Mouse (Mus musculus) heart, adult 18-20 months (tissue): ENCODE data around the gene Mcur1. TPM values are rescaled to one million over a fixed set of nuclear protein-coding genes. Genes with fewer than 3 reads are reported as not detected.

ENCODE experiments used
- DNase-seq, 2 experiments: peaks; one replicate each; pipeline ENCODE4 v3.0.0; 2021 to 2022; ENCODE audit warnings: mixed read lengths in 1 of 2
- total RNA-seq, 2 experiments: library from RNA; stranded (reverse); gene quantifications; 2 replicates each; pipeline ENCODE4 v1.2.3; 2021

The Mcur1 gene
- total RNA-seq, 2 experiments from 2014 or later, result 49.3 to 52.2 TPM

- DNase-seq, result peak; percentile 77 to 92
These were observed 5.4 kb upstream of the Mcur1 start for GRCm38 (mm10) chr13:43565346-43565745.

- DNase-seq, result no peak
These were observed 4.7 kb upstream of the Mcur1 start for GRCm38 (mm10) chr13:43564733-43565132.

- no peak for DNase-seq
These were observed 2.7 kb upstream of the Mcur1 start for GRCm38 (mm10) chr13:43562726-43563125.

- DNase-seq, result peak; percentile 71 to 78
These were observed 744 bp upstream of the Mcur1 start for GRCm38 (mm10) chr13:43560458-43561411.

GRCm38 (mm10) chr13:43558959-43559358 lies 1.0 kb downstream of the Mcur1 start:
- DNase-seq, result no peak

GRCm38 (mm10) chr13:43558357-43558756 lies 1.6 kb downstream of the Mcur1 start:
- no peak for DNase-seq

- DNase-seq, result no peak
These were observed 3.0 kb downstream of the Mcur1 start for GRCm38 (mm10) chr13:43556913-43557542.

- DNase-seq, result no peak
These were observed 4.7 kb downstream of the Mcur1 start for GRCm38 (mm10) chr13:43555321-43555720.

- peak in 1 of 2 experiments; percentile 30 for DNase-seq
These were observed 5.2 kb downstream of the Mcur1 start for GRCm38 (mm10) chr13:43554827-43555226.

GRCm38 (mm10) chr13:43550676-43551075 lies 9.3 kb downstream of the Mcur1 start:
- DNase-seq, result no peak

- no peak for DNase-seq
These were observed 10.1 kb downstream of the Mcur1 start for GRCm38 (mm10) chr13:43549870-43550269.

GRCm38 (mm10) chr13:43549078-43549698 lies 10.8 kb downstream of the Mcur1 start:
- DNase-seq, result no peak

- DNase-seq, result peak in 1 of 2 experiments; percentile 26
These were observed 11.4 kb downstream of the Mcur1 start for GRCm38 (mm10) chr13:43548617-43549016.

GRCm38 (mm10) chr13:43546861-43547260 lies 13.1 kb downstream of the Mcur1 start:
- DNase-seq, result peak; percentile 82 to 91

GRCm38 (mm10) chr13:43540205-43540815 lies 19.7 kb downstream of the Mcur1 start:
- DNase-seq, result peak in 1 of 2 experiments; percentile 54

- DNase-seq, result no peak
These were observed 20.6 kb downstream of the Mcur1 start for GRCm38 (mm10) chr13:43539409-43539808.

- no peak for DNase-seq
These were observed 22.1 kb downstream of the Mcur1 start for GRCm38 (mm10) chr13:43537854-43538253.

GRCm38 (mm10) chr13:43534015-43534414 lies 26.0 kb downstream of the Mcur1 start:
- DNase-seq, result no peak

- peak; percentile 71 to 73 for DNase-seq
These were observed 28.9 kb downstream of the Mcur1 start for GRCm38 (mm10) chr13:43530832-43531693.

GRCm38 (mm10) chr13:43530129-43530831 lies 29.7 kb downstream of the Mcur1 start:
- DNase-seq, result no peak

GRCm38 (mm10) chr13:43526289-43526688 lies 33.7 kb downstream of the Mcur1 start:
- no peak for DNase-seq
